Mouse (Mus musculus): ENCODE measurements around the gene Olfr672. TPM values are rescaled to one million over a fixed set of nuclear protein-coding genes. Genes with fewer than 3 reads are reported as not detected.
"Not testable (repeated sequence)": the region's sequence is repeated elsewhere in the genome, so short reads cannot be mapped to it uniquely, and the experiment has no call there.

Gene Olfr672
- not detected in 2 replicates for polyA plus RNA-seq (2014; fragmentation: Nextera tagmentation; extraction: Ambion mirVana)

- Histone ChIP-seq H3K4me2 (replicated peaks; ENCODE audit: low read depth, low read length) (no peak within 1 kb of the TSS), H3K4me3 (ENCODE audit: low read depth, low read length) (no peak within 1 kb of the TSS), H3K9me3 (ENCODE audit: control insufficient read depth, low read length) (no peaks in the 10 kb centered on the region), H3K27ac (ENCODE audit: low read depth, low read length) (no peak within 1 kb of the TSS), H3K36me3 (ENCODE audit: control insufficient read depth, insufficient read depth, low read length) (no peaks in the 10 kb centered on the region), H3K27me3 (ENCODE audit: control insufficient read depth, insufficient read depth, low read length) (no peaks in the 10 kb centered on the region), H3K4me1 (replicated peaks; ENCODE audit: control insufficient read depth, insufficient read depth, low read length) (no peaks in the 10 kb centered on the region), H3K9ac (ENCODE audit: low read depth, low read length) (no peak within 1 kb of the TSS)
- ATAC-seq (ENCODE audit: low FRiP score): no peak
- DNase-seq (ENCODE audit: low spot score): no peak
Measured at GRCm38 (mm10) chr7:105001929-105002328, at the start of gene Olfr672. Gene Olfr672 (minus strand): TSS chr7:105002029.

- H3K4me2 ChIP-seq (replicated peaks; ENCODE audit: low read depth, low read length); DNase-seq (ENCODE audit: low spot score); H3K27me3 ChIP-seq (ENCODE audit: control insufficient read depth, insufficient read depth, low read length); H3K4me1 ChIP-seq (replicated peaks; ENCODE audit: control insufficient read depth, insufficient read depth, low read length); H3K36me3 ChIP-seq (ENCODE audit: control insufficient read depth, insufficient read depth, low read length); H3K9me3 ChIP-seq (ENCODE audit: control insufficient read depth, low read length); H3K9ac ChIP-seq (ENCODE audit: low read depth, low read length); H3K4me3 ChIP-seq (ENCODE audit: low read depth, low read length); H3K27ac ChIP-seq (ENCODE audit: low read depth, low read length): not testable (repeated sequence)
- ATAC-seq (ENCODE audit: low FRiP score): peak; percentile 45; the same call in 1 of the 2 replicates
- WGBS: 57% methylated on average over 5 of the region's 5 CpGs
Measured at GRCm38 (mm10) chr7:105033836-105034235, 32.0 kb upstream of the Olfr672 start.

- DNase-seq (ENCODE audit: low spot score): no peak
- no peak within 1 kb of the TSS for H3K4me2 ChIP-seq (replicated peaks; ENCODE audit: low read depth, low read length)
- H3K9me3 ChIP-seq (ENCODE audit: control insufficient read depth, low read length): no peaks in the 10 kb centered on the region
- no peak within 1 kb of the TSS for H3K4me3 ChIP-seq (ENCODE audit: low read depth, low read length)
- ATAC-seq (ENCODE audit: low FRiP score): no peak
- no peaks in the 10 kb centered on the region for H3K27me3 ChIP-seq (ENCODE audit: control insufficient read depth, insufficient read depth, low read length)
- H3K27ac ChIP-seq (ENCODE audit: low read depth, low read length): no peak within 1 kb of the TSS
- no peaks in the 10 kb centered on the region for H3K4me1 ChIP-seq (replicated peaks; ENCODE audit: control insufficient read depth, insufficient read depth, low read length)
- H3K36me3 ChIP-seq (ENCODE audit: control insufficient read depth, insufficient read depth, low read length): no peaks in the 10 kb centered on the region
- H3K9ac ChIP-seq (ENCODE audit: low read depth, low read length): no peak within 1 kb of the TSS
Measured at GRCm38 (mm10) chr7:105032398-105032797, 30.6 kb upstream of the Olfr672 start, which contains the start of gene Olfr676. Gene Olfr676 (plus strand): TSS chr7:105032698.

GRCm38 (mm10) chr7:105028360-105028759, 26.5 kb upstream of the Olfr672 start, which contains the start of gene Olfr675:
Gene Olfr675 (minus strand): TSS chr7:105028460.
- WGBS: 79% methylated on average over 1 of the region's 1 CpGs
- H3K9me3 ChIP-seq (ENCODE audit: control insufficient read depth, low read length): no peaks in the 10 kb centered on the region

GRCm38 (mm10) chr7:105022530-105022929, 20.7 kb upstream of the Olfr672 start:
- Histone ChIP-seq H3K4me2 (replicated peaks; ENCODE audit: low read depth, low read length) (no peak overlapping the region), H3K27ac (ENCODE audit: low read depth, low read length) (no peak overlapping the region), H3K9ac (ENCODE audit: low read depth, low read length) (no peak overlapping the region), H3K4me1 (replicated peaks; ENCODE audit: control insufficient read depth, insufficient read depth, low read length) (no peaks in the 10 kb centered on the region), H3K27me3 (ENCODE audit: control insufficient read depth, insufficient read depth, low read length) (no peaks in the 10 kb centered on the region), H3K36me3 (ENCODE audit: control insufficient read depth, insufficient read depth, low read length) (no peaks in the 10 kb centered on the region), H3K4me3 (ENCODE audit: low read depth, low read length) (no peak overlapping the region), H3K9me3 (ENCODE audit: control insufficient read depth, low read length) (no peaks in the 10 kb centered on the region)
- 88% methylated on average over 1 of the region's 1 CpGs for WGBS
- ATAC-seq (ENCODE audit: low FRiP score): no peak
- no peak for DNase-seq (ENCODE audit: low spot score)

More at GRCm38 (mm10) chr7:105028360-105028759, 26.5 kb upstream of the Olfr672 start, which contains the start of gene Olfr675:
- ATAC-seq (ENCODE audit: low FRiP score) (no peak), DNase-seq (ENCODE audit: low spot score) (no peak)
- Histone ChIP-seq H3K27ac (ENCODE audit: low read depth, low read length) (no peak within 1 kb of the TSS), H3K9ac (ENCODE audit: low read depth, low read length) (no peak within 1 kb of the TSS), H3K4me1 (replicated peaks; ENCODE audit: control insufficient read depth, insufficient read depth, low read length) (no peaks in the 10 kb centered on the region), H3K36me3 (ENCODE audit: control insufficient read depth, insufficient read depth, low read length) (no peaks in the 10 kb centered on the region), H3K4me3 (ENCODE audit: low read depth, low read length) (no peak within 1 kb of the TSS), H3K27me3 (ENCODE audit: control insufficient read depth, insufficient read depth, low read length) (no peaks in the 10 kb centered on the region), H3K4me2 (replicated peaks; ENCODE audit: low read depth, low read length) (no peak within 1 kb of the TSS)

- H3K36me3 ChIP-seq (ENCODE audit: control insufficient read depth, insufficient read depth, low read length): no peaks in the 10 kb centered on the region
- H3K27ac ChIP-seq (ENCODE audit: low read depth, low read length): no peak within 1 kb of the TSS
- ATAC-seq (ENCODE audit: low FRiP score) (no peak), DNase-seq (ENCODE audit: low spot score) (no peak)
- no peaks in the 10 kb centered on the region for H3K27me3 ChIP-seq (ENCODE audit: control insufficient read depth, insufficient read depth, low read length)
- WGBS: 91% methylated on average over 1 of the region's 1 CpGs
- H3K4me3 ChIP-seq (ENCODE audit: low read depth, low read length): no peak within 1 kb of the TSS
- H3K4me1 ChIP-seq (replicated peaks; ENCODE audit: control insufficient read depth, insufficient read depth, low read length): no peaks in the 10 kb centered on the region
- H3K9me3 ChIP-seq (ENCODE audit: control insufficient read depth, low read length): no peaks in the 10 kb centered on the region
- no peak within 1 kb of the TSS for H3K4me2 ChIP-seq (replicated peaks; ENCODE audit: low read depth, low read length)
- H3K9ac ChIP-seq (ENCODE audit: low read depth, low read length): no peak within 1 kb of the TSS
Measured at GRCm38 (mm10) chr7:104979026-104979425, 22.8 kb downstream of the Olfr672 start, which contains the start of gene Olfr671. Gene Olfr671 (minus strand): TSS chr7:104979126.

- not testable (repeated sequence) for H3K9me3 ChIP-seq (ENCODE audit: control insufficient read depth, low read length); H3K4me1 ChIP-seq (replicated peaks; ENCODE audit: control insufficient read depth, insufficient read depth, low read length); H3K27ac ChIP-seq (ENCODE audit: low read depth, low read length); H3K9ac ChIP-seq (ENCODE audit: low read depth, low read length); H3K4me3 ChIP-seq (ENCODE audit: low read depth, low read length); DNase-seq (ENCODE audit: low spot score); ATAC-seq (ENCODE audit: low FRiP score); H3K36me3 ChIP-seq (ENCODE audit: control insufficient read depth, insufficient read depth, low read length); H3K27me3 ChIP-seq (ENCODE audit: control insufficient read depth, insufficient read depth, low read length); H3K4me2 ChIP-seq (replicated peaks; ENCODE audit: low read depth, low read length)
- WGBS: 76% methylated on average over 2 of the region's 2 CpGs
Measured at GRCm38 (mm10) chr7:104972507-104972906, 29.3 kb downstream of the Olfr672 start.

GRCm38 (mm10) chr7:104962520-104962919, 39.3 kb downstream of the Olfr672 start, which contains the start of gene Olfr670:
Gene Olfr670 (minus strand): TSS chr7:104962620.
- Histone ChIP-seq H3K27ac (ENCODE audit: low read depth, low read length) (no peak within 1 kb of the TSS), H3K9ac (ENCODE audit: low read depth, low read length) (no peak within 1 kb of the TSS), H3K9me3 (ENCODE audit: control insufficient read depth, low read length) (no peaks in the 10 kb centered on the region), H3K27me3 (ENCODE audit: control insufficient read depth, insufficient read depth, low read length) (no peaks in the 10 kb centered on the region), H3K36me3 (ENCODE audit: control insufficient read depth, insufficient read depth, low read length) (no peaks in the 10 kb centered on the region), H3K4me2 (replicated peaks; ENCODE audit: low read depth, low read length) (no peak within 1 kb of the TSS), H3K4me3 (ENCODE audit: low read depth, low read length) (no peak within 1 kb of the TSS), H3K4me1 (replicated peaks; ENCODE audit: control insufficient read depth, insufficient read depth, low read length) (no peaks in the 10 kb centered on the region)
- 60% methylated on average over 1 of the region's 1 CpGs for WGBS
- no peak for ATAC-seq (ENCODE audit: low FRiP score)
- DNase-seq (ENCODE audit: low spot score): no peak

- H3K9me3 ChIP-seq (ENCODE audit: control insufficient read depth, low read length); H3K9ac ChIP-seq (ENCODE audit: low read depth, low read length); H3K36me3 ChIP-seq (ENCODE audit: control insufficient read depth, insufficient read depth, low read length); H3K4me3 ChIP-seq (ENCODE audit: low read depth, low read length); H3K27ac ChIP-seq (ENCODE audit: low read depth, low read length); H3K4me2 ChIP-seq (replicated peaks; ENCODE audit: low read depth, low read length); DNase-seq (ENCODE audit: low spot score); H3K27me3 ChIP-seq (ENCODE audit: control insufficient read depth, insufficient read depth, low read length); H3K4me1 ChIP-seq (replicated peaks; ENCODE audit: control insufficient read depth, insufficient read depth, low read length); ATAC-seq (ENCODE audit: low FRiP score): not testable (repeated sequence)
- WGBS: 94% methylated on average over 16 of the region's 16 CpGs
Measured at GRCm38 (mm10) chr7:104950234-104950633, 51.6 kb downstream of the Olfr672 start.
